Mouse (Mus musculus) MEL-GATA-1-ER (cell line): ENCODE data around the gene Tas2r126.
"Not testable (repeated sequence)": the region's sequence is repeated elsewhere in the genome, so short reads cannot be mapped to it uniquely, and the experiment has no call there.

Experiments
- DNase-seq: peaks from one replicate; pipeline ENCODE4 v3.0.0-alpha.2; 2012; ENCODE audit warnings: low read depth; ENCODE audit errors: extremely low read depth

The Tas2r126 gene

DNA sequence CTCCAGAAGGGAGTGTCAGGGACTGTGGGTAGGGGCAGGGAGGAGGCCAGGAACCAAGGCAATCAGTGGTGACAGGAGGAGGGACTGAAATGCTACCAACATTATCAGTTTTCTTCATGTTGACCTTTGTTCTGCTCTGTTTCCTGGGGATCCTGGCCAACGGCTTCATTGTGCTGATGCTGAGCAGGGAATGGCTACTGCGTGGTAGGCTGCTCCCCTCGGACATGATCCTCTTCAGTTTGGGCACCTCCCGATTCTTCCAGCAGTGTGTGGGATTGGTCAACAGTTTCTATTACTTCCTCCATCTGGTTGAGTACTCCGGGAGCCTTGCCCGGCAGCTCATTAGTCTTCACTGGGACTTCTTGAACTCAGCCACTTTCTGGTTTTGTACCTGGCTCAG is at the start of gene Tas2r126:
Gene Tas2r126, plus strand, starts transcription at position 90 of the 400 bp plus-strand sequence.
- DNase-seq = no peak

DNA sequence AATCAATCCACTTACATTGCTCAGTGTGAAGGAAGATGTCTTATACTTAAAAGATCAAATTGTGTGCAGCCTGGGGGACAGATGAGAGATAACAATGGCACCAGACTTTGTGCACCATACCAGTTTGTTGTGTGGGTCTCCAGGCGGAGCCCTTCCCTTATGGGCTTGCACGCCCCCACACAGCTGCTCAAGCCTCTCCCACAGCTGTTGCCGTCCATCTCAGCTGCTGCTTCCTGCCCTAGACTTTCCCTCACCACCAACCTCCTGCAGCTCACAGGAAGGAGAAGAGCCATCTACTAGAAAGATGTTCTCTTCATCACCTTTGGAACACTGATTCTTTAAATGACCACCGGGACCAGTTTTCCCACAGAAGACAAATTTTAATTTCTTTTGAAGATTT is 48.7 kb upstream of the Tas2r126 start:
- DNase-seq = no peak

DNA sequence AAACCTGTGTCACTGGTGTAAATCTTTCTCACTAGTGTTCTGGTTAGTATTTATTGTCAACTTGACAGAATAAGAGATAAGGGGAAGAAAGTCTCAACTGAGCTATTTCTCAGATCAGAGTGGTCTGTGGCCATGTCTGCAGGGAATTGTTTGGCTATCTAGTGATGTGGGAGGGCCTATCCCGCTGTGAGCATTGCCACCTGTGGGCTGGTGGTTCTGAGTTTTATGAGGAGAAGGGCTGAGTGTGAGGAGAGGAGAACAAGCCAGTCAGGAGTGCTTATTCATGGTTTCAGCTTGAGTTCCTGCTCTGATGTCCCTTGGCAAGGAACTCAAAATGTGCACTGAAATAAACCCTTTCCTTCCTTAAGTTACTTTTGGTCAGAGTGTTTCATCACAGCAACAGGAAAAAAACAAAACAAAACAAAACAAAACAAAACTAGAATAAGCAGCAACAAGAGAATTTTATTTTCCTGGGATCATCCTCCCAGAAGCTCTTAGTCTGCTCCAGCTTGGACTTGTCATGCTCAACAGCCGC is 42.5 kb upstream of the Tas2r126 start:
- no peak for DNase-seq

DNA sequence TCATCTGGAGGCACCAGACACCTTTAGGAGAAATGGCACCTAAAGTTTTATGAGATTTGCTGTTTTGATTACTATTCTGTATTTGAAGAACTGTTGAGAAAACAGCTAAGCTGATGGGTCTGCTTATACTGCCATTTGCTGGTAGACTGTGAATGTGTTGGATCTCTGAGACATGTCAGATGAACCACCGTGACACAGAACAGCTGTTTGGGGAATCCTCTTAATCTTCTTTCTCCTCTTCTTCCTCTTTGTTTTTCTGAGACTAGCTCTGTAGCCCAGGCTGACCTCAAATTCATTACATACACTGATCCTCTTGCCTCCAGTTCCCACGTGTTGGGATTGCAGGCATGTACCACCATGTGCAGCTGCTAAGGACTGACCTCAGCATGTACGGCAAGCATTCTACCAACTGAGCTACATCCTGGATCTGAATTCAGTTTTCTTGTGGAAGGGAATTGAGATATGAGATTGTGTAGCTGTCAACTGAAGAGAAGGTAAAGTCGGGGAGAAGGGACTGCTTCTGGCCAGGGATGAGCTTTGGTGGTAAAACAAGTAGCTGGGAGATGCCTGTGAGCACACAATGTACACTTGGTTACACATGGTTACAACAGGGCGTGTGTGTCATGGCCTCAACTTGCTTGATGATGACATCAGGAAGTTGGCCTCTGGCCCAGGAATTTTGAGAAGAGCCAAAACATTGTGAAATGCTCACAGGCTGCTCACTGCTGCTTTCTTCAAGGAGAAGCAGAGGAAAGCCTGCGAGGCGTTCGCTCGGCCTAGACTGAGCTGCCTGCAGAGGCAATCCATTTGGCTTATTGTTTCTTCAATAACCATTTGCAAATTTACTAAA is 38.1 kb upstream of the Tas2r126 start:
- DNase-seq = no peak

DNA sequence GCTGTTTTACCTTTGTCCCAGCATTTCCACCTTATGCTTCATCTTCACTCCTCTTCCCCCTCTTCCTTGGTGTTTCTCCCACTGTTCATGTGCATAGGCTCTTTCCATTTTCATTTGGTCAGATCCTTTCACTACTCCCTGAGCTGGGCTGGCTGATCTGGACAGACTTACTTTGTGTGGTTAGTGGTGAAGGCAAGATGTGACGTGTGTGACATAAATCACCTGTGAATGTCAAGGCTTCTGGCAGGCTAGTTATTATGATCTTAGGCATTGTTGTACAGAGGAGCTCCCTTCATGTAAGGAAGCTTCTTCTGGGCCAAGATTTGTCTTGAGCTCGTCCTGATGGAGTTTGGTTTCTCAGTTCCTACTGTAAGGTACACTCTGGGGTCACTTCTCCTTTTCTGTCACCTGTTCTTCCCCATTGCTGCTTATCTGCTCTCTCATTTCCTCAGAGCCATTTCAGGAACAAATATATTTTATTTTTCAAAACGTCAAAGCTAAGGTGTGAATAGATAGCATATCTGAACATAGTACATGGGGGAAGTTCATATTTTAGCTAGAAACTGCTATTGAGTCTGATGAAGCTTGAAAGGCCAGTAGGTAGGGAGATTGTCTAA is 37.2 kb upstream of the Tas2r126 start:
- DNase-seq = peak; percentile 23

DNA sequence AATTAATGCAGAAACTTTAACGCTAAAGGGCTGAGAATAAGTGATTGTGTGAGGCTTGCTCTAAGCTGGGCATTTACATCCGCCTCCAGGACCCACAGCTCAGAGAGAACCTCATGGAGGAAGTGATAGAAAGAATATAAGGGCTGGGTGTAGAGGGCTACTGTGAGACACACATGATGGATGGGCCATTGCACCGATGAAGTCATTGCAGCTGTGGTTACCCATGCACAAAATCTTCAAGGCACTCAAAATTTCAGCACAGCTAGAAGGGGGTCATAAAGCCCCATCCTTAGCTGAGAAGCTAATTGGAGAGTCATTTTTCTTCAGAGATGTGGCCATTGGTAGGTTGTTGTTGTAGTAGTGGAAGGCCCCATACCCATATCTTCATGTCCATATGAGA is 36.0 kb upstream of the Tas2r126 start:
- no peak for DNase-seq

DNA sequence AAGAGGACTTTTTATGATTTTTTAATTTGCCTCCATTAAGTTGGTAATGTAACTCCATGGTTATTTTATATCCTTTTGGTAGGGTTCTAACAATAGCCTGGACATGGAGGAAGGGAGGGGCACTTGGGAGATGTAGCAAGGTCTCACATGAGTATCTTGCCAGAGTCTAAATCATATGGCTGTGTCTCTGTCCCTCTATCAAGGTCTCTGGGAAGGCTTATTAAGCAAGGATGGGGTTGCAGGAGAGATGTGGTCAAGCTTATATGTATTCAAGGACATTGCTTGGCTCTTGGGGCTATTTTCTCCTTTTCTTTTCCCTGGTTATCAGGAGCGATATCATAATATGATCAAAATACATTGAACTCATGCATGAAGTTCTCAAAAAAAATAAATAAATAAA is 35.3 kb upstream of the Tas2r126 start:
- DNase-seq = no peak

GRCm38 (mm10) chr6:42399938-42400337 is 34.4 kb upstream of the Tas2r126 start, which contains the start of gene Tas2r143:
Tas2r143 (plus strand) TSS chr6:42400238.
- no peak for DNase-seq

DNA sequence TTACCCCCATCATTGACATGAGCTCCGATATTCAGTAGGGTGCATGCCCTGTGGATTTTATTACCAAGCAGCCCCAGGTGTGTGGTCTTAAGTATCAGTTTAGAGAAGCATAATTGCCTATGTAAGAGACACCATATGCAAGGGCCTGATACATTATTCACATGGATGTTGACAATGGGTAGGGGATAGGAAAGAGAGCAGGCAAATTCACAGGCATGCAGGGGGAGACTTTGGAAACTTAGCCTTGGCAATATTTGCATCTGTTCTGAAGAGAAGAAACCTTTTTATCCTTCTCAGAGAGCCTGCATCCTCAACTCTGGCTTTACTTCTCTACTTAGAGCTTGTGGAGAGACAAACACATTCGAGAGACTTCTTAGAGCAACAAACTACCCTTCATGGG is 29.2 kb upstream of the Tas2r126 start, which contains the start of gene Tas2r135:
Gene Tas2r135, plus strand, starts transcription at position 301 of the 400 bp plus-strand sequence.
- no peak for DNase-seq

- DNase-seq = no peak
Measured at GRCm38 (mm10) chr6:42419443-42419842, 14.9 kb upstream of the Tas2r126 start.

DNA sequence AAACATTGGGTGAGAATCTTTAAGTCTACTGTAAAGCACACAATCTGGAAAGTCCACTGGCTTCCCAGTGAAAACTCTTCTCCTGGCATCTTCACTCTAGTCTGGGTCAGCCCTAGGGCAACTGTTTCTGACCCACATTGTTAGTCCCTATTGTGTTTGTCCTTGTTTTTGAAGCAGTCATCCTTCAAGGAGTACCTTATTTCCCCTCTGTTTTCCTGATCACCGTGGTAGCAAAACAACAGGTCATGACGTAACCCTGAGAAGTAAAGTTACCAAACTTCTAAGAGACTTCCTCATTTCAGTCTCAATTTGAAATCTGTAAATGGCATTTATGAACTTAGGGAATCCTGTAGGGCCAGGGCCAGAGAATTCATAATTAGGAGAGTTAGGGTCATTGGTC is 12.9 kb upstream of the Tas2r126 start:
- no peak for DNase-seq

DNA sequence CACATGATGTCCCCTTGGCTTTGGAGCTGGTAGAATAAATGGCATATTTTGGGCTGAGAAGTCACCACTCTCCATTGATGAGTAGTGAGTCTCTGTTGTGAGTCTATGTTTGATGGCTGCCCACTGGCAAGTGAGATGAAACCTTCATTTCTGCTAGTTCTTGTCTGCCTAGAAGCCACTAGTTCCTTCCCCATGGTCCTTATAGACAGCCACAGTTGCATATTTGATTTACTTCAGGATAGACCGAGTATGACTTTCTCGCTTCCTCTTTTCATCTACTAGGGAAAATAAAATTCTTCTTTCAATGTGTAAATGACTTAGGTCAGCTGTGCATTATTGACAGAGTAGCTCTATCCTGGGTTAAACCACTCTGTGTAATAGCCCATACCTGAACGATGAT is 9.9 kb upstream of the Tas2r126 start:
- no peak for DNase-seq

GRCm38 (mm10) chr6:42426337-42426736 is 8.0 kb upstream of the Tas2r126 start:
- no peak for DNase-seq

DNA sequence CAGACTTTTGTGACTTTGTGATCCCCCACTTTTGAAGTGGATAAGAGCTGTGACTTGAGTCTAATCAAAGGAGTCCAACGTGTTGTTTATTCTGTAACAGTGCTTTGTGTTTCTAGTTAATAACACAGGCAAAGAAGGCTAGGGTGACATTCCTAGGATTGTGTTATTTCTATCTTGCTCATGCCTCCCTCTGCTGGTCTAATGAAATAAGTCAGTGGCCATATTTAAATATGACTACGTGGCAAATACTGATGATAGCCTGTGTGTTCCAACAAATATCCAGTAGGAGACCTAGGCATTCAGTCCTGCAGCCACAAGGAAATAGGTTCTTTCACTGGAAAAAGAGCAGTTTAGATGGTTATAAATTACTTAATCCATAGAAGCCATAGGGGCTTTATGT is 781 bp upstream of the Tas2r126 start:
- DNase-seq = no peak

DNA sequence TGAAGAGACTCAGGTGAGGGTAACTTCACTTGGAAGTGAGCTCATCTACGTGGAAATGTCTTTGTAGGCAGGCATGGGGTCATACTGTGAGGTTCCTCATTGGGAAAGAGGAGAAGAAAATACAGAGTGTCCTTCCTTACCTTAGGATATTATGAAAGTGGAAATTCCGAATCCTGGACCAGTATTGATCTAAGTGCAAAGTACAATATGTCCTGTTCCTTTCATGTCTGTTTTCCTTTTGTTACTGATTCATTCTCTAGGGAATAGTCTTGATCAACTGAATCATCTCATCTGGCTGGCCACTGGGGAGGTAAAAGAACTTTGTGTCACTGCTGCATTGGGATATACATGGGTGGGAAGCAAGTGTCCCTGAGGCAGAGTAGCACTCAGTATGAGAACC is 1.2 kb downstream of the Tas2r126 start:
- no peak for DNase-seq

DNA sequence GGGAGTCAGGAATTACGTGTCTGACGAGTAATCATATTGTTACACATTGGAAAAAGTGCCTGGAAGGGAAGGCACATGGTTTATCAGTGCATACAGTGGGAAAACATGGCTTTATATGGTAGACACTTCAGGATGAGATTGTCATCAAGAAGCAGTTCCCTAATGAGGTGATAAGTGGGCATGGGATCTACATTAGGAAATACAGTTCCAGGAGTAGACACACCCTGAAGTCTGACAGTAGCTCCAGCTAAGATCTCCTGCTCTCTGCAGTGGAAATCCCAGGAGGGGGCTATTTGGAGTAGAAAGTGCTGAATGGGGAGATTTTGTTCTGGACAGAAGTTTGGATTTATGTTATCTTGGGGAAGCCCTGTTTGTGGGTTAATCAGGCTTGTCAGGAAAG is 7.1 kb downstream of the Tas2r126 start:
- DNase-seq = no peak

- no peak for DNase-seq
Measured at GRCm38 (mm10) chr6:42444491-42444890, 10.2 kb downstream of the Tas2r126 start.

GRCm38 (mm10) chr6:42447381-42447780 is 13.0 kb downstream of the Tas2r126 start:
- no peak for DNase-seq

DNA sequence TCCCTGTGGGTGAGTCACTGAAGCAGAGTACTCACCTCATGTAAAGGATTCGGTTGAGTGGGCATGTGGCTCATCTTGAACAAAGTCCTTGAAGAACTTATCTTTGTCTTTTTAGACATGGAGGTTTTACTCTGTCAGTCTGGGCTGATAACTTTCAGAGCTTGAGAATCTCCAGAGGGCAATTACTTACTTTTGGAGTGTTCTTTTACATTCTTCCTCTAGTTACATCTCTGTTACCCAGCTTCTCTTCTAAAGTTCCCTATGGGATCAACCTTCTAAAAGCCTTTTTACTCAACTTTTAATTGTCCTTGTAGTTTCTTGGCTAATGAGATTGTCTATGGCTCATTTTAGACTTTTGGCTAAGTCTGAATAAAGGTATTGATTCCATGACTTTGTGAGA is 30.8 kb downstream of the Tas2r126 start, which contains the start of gene Olfr458:
Gene Olfr458, minus strand, starts transcription at position 101 of the 400 bp plus-strand sequence.
- no peak for DNase-seq

GRCm38 (mm10) chr6:42470542-42470941 is 36.2 kb downstream of the Tas2r126 start:
- DNase-seq = no peak

- DNase-seq = not testable (repeated sequence)
Measured at GRCm38 (mm10) chr6:42471298-42471697, 37.0 kb downstream of the Tas2r126 start.

GRCm38 (mm10) chr6:42476235-42476634 is 41.9 kb downstream of the Tas2r126 start, which contains the start of gene Olfr457:
Olfr457 (minus strand) TSS chr6:42476335.
- DNase-seq = no peak
